Mouse (Mus musculus) cerebellum, adult 9-11 months (tissue): ENCODE data around the gene Gm10961.

Source experiments
- DNase-seq: peaks from one replicate; pipeline ENCODE4 v3.0.0; 2022

Gm10961 gene

DNA sequence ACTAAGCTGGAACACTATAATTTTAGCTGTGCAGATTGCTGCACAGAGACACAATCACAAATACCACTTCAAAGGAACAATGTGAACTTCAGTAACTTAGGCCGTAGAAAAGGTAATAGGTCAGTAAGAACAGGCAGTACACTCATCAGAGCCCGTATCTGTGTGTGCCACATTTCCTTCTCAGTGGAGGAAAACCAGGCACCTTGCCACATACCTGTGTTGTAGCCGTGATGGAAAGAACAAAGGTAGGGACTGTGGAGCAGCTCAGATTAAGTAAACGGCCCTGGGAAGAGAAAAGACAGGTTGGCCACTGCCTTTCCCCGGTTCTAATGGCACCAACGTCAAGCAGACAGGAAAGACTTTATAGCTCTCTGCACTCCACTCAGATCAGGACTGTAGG is 36.3 kb downstream of the Gm10961 start:
- no peak for DNase-seq

DNA sequence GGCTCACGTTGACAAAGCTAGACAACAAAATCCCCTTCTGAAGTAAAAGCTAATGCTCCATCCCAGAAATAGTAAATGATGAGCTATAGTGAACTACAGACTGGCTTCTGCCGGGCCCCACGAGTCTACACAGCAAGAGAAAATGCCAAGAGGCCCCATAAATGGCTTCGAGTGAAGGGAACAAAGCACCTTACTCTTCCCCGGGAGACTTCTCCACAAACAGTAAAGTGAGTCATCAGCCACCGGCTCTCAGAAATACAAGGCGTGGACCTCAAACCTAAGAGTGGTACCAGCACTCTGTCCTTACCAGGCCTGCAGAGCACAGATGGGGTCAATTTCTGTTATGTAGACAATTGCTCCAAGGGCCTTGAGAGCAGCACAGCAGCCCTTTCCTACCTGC is 37.7 kb downstream of the Gm10961 start:
- no peak for DNase-seq

DNA sequence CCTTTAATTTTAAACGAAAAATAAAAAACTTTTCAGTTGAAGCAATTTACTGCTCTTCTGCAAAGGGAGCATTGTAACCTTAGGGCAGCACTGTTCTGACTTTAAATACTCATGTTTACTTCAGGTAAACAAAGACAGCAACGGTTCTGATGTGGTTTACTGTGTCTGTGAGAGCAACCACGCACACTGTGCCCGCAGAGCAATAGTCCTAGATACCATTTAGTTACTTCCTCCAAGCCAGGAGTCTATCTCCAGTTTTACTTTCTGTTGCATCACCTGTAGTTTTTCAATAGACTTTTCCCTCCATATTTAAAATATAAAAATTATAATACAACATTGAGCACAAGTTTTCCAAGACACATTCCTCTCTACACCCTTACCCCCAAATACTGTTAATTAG is 39.4 kb downstream of the Gm10961 start:
- no peak for DNase-seq

DNA sequence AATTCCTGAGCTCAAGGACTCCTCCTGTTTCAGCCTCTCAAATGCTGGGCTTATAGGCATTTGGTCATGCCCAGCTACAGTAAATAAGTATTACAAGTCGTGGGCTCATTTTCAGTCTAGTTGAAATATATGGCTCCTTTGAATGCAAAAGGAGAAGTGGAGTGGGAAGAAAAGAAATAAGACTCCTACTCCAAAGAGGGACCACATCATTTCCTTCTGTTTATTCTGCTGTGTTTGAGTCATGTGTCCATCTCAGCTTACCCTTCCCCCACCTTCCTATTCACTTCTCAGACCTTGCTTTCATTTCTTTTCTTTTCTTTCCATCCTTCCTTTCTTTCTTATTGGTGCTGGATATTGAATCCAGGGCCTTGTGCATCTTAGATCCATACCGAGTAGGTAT is 40.4 kb downstream of the Gm10961 start:
- DNase-seq: no peak

DNA sequence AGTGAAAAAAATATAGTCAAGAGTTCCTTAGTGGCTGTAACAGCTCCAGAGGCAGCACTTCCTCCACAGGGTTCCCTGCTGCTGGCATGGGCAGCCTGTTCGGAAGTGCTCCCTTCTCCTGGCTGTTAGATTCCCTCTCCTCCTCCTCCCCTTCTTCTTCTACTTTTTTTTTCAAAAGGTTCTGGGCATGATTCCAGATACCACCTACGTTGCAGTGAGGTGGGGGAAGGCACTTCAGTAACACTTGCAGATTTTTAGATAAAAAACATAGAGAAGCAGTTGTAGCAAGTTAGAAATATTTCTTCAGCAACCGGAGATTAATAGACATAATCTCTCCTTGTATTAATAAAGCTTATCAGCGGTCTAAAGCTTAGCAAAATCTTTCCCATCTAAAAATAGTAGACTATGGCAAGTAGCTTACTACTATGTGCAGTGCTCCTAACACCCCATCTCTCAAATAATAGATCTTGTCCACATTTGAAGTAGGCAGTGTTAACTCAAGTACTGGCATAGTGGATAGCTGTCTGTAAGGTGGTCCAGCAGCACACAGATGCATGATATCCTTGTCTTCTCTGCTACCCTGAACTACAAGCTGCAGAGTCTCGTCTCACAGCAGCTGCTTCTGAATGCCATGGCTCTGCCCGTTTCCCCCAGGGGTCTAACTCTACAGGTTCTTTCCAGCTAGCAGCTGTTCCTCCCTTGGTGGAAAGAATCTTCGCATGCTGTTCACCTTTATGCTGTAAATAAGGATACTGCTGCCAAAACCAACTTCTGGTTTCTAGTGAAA is 49.9 kb downstream of the Gm10961 start:
- DNase-seq: peak; percentile 54
